In the genomic region with DNA sequence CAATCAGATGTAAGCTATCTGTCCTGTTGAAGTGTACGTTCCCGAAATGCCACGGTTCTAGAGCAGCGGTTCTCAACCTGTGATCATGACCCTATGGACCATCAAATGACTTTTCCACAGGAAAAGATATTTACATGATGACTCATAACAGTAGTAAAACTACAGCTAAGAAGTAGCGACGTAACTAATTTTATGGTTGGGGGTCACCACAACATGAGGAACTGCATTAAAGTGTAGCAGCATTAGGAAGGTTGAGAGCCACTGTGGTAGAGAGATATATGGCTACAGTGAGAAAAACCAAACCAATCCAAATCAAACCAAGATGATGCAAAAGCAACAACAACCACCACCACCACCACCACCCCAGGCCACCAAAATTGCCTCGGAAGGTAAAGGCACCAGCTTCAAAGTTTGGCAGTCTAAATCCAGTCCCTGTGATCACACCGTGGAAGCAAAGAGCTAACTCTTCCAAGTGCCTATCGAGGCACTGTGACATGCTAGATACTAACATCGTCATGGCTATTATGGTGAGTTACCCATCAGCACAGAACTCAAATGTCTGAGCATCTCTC, we compare ENCODE assay signal across 16 mouse cellular contexts.
"Had no signal": no experiment of that assay in that cellular context is flagged by ENCODE, and none has a peak within 500 bp of the region (broad histone marks: within the 10 kb centered on the region; RNA-seq: fewer than 3 reads in every experiment).

No protein-coding gene starts in this region.

- H3K27me3 ChIP-seq: neural tube, embryonic 13.5 days; neural tube, embryonic 15.5 days; stomach, embryonic 15.5 days had no signal

- H3K36me3 ChIP-seq: neural tube, embryonic 13.5 days; neural tube, embryonic 15.5 days; stomach, embryonic 15.5 days had no signal

- H3K4me1 ChIP-seq: neural tube, embryonic 13.5 days; neural tube, embryonic 15.5 days; stomach, embryonic 15.5 days had no signal

- H3K9ac ChIP-seq: neural tube, embryonic 13.5 days; neural tube, embryonic 15.5 days; stomach, embryonic 15.5 days had no signal

- H3K9me3 ChIP-seq: neural tube, embryonic 13.5 days; neural tube, embryonic 15.5 days; stomach, embryonic 15.5 days had no signal

- H3K4me3 ChIP-seq: neural tube, embryonic 13.5 days; neural tube, embryonic 15.5 days; stomach, embryonic 15.5 days had no signal

- DNase-seq: retina, postnatal 1 day; right cerebral cortex, adult 18-20 months; right cerebral cortex, postnatal 14 days; right cerebral cortex, postnatal 25 days; right cerebral cortex, postnatal 4 days; spleen, adult 18-20 months; thymus, adult 18-20 months; thymus, adult 2 months; thymus, postnatal 14 days; thymus, postnatal 25 days; thymus, postnatal 36 days; thymus, postnatal 4 days had no signal

- H3K4me2 ChIP-seq: neural tube, embryonic 13.5 days; neural tube, embryonic 15.5 days; stomach, embryonic 15.5 days had no signal

- H3K27ac ChIP-seq: neural tube, embryonic 13.5 days; neural tube, embryonic 15.5 days; stomach, embryonic 15.5 days; stomach, postnatal 0 days had no signal
